Mouse (Mus musculus): Measurements from ENCODE around the gene Spata5. TPM values are rescaled to one million over a fixed set of nuclear protein-coding genes. Genes with fewer than 3 reads are reported as not detected.

The Spata5 gene
- polyA plus RNA-seq, 1 experiment from 2014 or later = 26.2 TPM

Other genes starting within 250 kb of the Spata5 start
- gene Il21, start 187.3 kb upstream of the Spata5 start, polyA plus RNA-seq (2015; fragmentation: Nextera tagmentation; extraction: Ambion mirVana) = not detected in 2 replicates
- gene Bbs12, start 107.3 kb upstream of the Spata5 start, polyA plus RNA-seq (2015; fragmentation: Nextera tagmentation; extraction: Ambion mirVana) = 4.0 and 5.1 TPM in 2 replicates
- gene Cetn4, start 107.2 kb upstream of the Spata5 start, polyA plus RNA-seq (2015; fragmentation: Nextera tagmentation; extraction: Ambion mirVana) = 2.1 and 3.0 TPM in 2 replicates
- 0.10 and 0.13 TPM in 2 replicates for gene Fgf2, start 71.5 kb upstream of the Spata5 start, polyA plus RNA-seq (2015; fragmentation: Nextera tagmentation; extraction: Ambion mirVana)
- 5.4 and 6.2 TPM in 2 replicates for gene Nudt6, start 315 bp downstream of the Spata5 start, polyA plus RNA-seq (2015; fragmentation: Nextera tagmentation; extraction: Ambion mirVana)
- 2.0 and 2.4 TPM in 2 replicates for gene Spry1, start 220.1 kb downstream of the Spata5 start, polyA plus RNA-seq (2015; fragmentation: Nextera tagmentation; extraction: Ambion mirVana)

All from liver, embryonic 13.5 days (tissue).